Mouse (Mus musculus): ENCODE data around the gene Filip1.

Gene Filip1

DNA sequence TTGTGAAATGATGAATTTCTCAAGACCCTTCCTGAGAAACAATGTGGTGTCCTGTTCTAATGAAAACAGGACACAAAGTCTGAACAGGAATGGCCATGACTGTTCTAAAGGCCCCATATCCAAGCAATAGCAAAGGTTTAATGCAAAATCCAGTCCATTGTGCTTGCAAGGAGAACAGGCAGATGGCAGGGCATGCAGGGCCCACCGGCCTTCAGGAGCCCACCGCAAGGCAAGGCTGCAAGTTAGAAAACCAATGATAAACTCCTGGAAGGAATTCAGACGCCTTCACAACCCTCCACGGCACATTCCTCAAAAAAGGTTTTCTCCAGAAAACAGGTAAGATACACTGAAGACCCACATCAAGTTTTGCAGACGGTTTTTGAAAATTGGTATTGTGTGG is 99.7 kb downstream of the Filip1 start:
- TF ChIP-seq GATA4 (IDR thresholded peaks at IDR 0.05; ENCODE audit: insufficient replicate concordance, low read length): no peak

DNA sequence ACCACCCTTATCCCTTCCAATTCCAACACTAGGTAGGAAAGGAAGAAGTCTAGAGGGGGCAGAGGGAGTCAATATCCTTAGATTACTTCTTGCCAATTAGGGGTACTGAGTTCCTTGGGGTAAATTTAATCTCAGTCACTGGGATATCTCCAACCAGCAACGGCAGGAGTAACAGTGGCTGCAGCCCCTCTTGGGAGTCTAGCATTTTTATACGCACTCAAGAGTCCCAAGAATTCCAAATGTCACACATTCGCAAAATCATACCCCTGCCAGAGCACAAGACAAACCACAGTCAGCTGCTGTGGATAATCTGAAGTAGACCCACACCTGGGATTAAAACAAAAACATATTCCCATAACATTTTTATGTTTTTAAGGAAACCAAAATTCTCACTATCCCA is 102.5 kb downstream of the Filip1 start:
- TF ChIP-seq GATA4 (IDR thresholded peaks at IDR 0.05; ENCODE audit: insufficient replicate concordance, low read length): no peak

DNA sequence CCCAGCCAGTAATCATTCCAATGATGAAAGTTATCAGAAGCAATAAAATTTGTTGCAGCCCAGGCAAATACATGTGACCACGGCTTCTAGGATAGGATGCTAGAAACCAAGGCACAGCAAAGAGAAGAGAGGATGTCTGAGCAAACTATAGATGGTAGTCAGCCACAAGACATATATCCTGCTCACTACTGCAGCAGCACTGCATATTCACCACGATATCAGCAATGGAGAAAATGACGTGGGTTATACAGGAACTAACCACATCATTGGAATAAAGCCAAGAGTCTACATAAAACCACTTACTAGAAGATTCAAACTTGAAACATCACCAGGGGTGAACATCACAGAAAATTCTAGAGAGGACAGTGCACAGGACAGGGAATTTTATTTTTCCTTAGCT is 113.8 kb downstream of the Filip1 start:
- TF ChIP-seq GATA4 (IDR thresholded peaks at IDR 0.05; ENCODE audit: insufficient replicate concordance, low read length): no peak

DNA sequence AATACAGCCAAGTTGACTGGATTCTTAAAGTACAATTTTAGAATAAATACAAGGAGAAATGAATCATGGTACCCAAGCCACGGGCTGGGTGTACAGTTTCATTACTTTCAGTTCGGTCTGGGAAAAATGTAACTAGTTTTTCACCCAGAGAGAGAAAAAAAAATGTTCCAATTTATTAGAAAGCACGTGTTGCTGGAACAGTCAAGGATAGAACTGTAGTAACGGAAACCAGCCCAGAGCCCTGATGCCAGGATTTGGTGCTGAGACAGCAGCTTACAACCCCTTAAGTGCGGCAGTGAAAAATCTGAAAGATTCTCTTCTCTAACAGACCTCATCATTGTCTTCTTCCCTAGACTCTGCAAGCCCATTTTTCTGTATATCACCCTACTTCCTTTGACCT is 118.0 kb downstream of the Filip1 start:
- TF ChIP-seq GATA4 (IDR thresholded peaks at IDR 0.05; ENCODE audit: insufficient replicate concordance, low read length): no peak

- no peak for TF ChIP-seq GATA4 (IDR thresholded peaks at IDR 0.05; ENCODE audit: insufficient replicate concordance, low read length)
Measured at GRCm38 (mm10) chr9:79893841-79894612, 118.6 kb downstream of the Filip1 start.

DNA sequence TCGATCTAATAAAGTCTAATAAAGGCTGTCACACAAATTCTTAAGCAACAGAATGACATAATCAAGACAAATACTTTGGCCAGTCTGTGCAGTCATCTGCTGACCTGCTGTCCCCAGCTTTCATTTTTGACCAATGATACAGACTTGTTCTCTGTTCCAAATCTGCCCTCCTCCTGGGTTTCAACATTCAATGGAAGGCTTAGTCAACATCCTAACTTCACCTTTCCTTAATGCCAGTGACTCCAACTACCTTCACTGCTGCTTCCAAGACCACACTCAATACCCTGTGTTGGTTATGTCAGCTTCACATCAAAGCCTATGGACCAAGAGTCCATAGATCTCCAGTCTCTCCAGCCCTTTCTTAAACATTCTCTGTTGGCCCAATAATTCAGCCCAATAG is 120.5 kb downstream of the Filip1 start:
- no peak for TF ChIP-seq GATA4 (IDR thresholded peaks at IDR 0.05; ENCODE audit: insufficient replicate concordance, low read length)

- no peak for TF ChIP-seq GATA4 (IDR thresholded peaks at IDR 0.05; ENCODE audit: insufficient replicate concordance, low read length)
Measured at GRCm38 (mm10) chr9:79890488-79890887, 122.2 kb downstream of the Filip1 start.

GRCm38 (mm10) chr9:79889132-79889531 is 123.5 kb downstream of the Filip1 start:
- no peak for TF ChIP-seq GATA4 (IDR thresholded peaks at IDR 0.05; ENCODE audit: insufficient replicate concordance, low read length)

DNA sequence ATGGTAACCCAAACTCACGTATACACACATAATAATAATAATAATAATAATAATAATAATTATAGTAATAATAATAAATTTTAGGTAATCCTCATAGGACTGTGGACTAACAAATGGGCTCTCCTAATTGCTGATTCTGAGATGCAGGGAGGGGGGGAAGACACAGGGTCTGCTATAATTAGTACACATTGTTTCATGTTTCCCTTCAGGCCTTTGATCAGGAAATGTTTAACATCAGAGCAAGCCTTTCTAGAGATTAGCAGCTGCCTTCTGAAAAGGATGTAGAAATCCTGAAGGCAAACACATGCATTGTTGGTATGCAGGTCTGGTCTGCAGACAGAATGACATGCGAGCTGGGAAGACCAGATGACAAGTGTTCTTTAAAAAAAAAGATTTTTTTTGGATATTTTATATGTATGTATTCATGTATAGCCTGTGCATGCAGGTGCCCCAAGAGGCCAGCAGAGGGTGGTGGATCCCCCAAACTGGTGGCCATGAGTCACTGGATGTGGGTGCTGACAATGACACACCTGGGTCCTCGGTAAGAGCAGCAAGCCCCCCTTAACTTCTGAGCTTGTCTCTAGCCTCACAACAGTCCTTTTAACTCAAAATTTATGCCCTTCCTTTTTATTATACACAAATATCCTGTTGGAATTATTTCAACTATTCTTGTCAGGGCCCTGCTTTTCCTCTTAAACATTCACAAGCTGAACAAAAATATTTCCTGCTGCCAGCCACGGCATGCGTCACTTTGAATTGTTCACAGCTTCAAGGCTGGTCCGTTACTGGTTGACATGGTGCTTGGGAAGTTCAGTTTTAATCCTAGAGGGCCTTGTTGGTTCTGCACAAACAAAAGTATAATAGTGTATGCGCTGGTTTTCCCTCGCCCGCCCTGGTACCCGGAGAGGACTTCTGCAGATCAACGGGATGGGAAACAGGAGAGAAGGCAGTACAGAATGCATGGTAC is 127.1 kb downstream of the Filip1 start:
- TF ChIP-seq GATA4 (IDR thresholded peaks at IDR 0.05; ENCODE audit: insufficient replicate concordance, low read length): no peak

GRCm38 (mm10) chr9:79883139-79883538 is 129.5 kb downstream of the Filip1 start:
- no peak for TF ChIP-seq GATA4 (IDR thresholded peaks at IDR 0.05; ENCODE audit: insufficient replicate concordance, low read length)

DNA sequence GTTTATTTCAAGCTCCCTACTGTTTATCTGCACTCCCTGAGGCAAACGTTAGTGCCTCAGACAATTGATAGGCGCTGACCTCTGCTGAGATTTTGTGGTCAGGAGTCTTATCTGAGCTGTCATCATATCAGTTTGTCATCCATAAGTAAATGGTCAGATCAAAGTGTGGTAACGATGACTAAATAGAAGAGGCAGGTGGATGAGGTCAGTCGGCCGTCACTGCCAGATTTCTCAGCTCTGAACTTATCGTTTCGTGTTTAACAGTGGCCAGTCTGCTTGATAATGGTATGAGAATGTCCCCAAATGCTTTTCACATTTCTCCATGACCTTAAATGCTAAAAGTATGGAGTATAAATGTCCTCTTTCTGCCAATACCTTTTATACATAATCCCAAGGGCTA is 132.6 kb downstream of the Filip1 start:
- no peak for TF ChIP-seq GATA4 (IDR thresholded peaks at IDR 0.05; ENCODE audit: insufficient replicate concordance, low read length)

DNA sequence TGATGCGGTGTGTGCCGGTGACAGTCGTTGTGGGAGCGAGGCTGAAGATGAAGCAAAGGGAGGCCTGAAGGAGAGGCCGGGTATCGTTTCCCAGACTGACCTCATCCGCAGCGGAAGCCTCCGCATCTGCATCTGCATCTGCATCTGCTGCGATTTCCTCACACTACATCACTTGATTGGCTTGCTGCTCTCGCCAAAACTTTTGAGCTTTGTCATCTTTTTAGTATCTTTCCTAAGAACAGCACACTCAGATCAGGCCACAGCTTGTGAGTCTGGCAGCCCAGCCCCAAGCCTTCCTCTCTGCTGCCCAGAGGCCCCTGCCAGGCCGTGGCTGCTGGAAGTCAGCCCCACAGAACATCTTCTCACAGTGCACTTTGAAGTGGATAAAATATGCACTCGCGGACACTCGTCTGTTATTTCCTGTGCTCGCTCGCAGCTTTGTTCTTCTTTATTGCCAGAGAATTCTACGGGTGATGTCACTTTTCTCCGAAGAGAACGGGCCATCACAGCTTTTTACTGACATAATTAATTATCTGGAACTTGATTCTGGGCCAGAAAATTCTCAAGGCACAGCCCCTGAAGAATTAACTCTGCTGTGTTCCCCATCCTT is 137.0 kb downstream of the Filip1 start:
- TF ChIP-seq GATA4 (IDR thresholded peaks at IDR 0.05; ENCODE audit: insufficient replicate concordance, low read length): peak; percentile 68; the same call in 1 of the 2 replicates

DNA sequence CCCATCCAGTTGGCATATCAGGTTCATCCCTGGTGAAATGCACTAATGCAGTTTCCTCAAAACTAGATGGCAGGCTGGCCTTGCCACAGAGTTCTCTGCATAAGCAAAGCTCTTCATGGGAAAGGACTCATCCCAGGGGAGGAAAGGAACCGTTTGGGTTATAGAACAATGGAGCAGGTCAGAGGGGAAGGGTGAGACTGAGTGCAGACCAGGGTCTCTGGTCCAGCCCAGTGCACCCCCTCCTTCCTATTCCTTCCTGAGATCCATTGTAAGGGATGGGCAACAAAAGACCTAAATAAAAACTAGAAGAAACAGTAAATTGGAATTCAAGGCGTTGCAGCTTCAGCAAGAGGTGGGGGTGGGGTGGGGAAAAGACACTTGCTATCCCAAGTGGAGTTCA is 140.1 kb downstream of the Filip1 start:
- TF ChIP-seq GATA4 (IDR thresholded peaks at IDR 0.05; ENCODE audit: insufficient replicate concordance, low read length): no peak

DNA sequence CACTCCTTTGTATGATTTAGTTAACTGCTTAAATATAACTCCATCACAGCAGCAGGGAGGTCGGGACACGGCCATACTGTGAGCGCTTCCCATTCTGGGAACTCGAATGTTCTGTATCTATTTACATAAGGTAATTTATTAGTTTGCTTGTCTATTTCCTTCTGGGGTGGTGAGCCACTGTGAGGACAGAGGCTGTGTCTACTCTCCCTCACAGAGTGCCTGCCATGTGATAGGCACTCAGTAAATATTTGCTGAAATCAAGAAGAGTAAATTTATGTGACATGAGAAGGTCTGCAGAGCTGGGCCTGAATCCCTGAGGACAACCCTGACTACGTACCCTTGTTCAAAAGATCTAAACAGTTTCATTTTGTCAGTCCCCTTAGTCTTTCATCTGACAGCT is 143.1 kb downstream of the Filip1 start:
- no peak for TF ChIP-seq GATA4 (IDR thresholded peaks at IDR 0.05; ENCODE audit: insufficient replicate concordance, low read length)

DNA sequence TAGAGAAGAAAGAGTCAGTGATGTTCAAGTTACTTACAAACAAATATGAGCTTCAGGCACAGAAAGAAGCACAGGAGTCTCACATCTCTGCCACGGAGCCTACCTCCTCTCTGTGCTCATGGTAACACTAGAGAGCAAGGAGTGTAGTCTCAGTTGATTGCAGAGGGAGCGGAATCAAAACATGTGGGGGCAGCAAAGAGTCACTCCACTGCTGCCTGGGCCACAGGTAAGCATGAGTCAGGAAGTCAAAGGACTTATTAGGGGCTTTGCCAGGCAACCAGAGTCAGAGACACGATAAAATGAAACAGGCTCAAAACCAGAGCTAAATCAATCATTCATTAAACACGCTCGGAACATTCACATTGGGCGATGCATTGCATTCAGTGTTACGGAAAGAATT is 146.7 kb downstream of the Filip1 start:
- no peak for TF ChIP-seq GATA4 (IDR thresholded peaks at IDR 0.05; ENCODE audit: insufficient replicate concordance, low read length)

DNA sequence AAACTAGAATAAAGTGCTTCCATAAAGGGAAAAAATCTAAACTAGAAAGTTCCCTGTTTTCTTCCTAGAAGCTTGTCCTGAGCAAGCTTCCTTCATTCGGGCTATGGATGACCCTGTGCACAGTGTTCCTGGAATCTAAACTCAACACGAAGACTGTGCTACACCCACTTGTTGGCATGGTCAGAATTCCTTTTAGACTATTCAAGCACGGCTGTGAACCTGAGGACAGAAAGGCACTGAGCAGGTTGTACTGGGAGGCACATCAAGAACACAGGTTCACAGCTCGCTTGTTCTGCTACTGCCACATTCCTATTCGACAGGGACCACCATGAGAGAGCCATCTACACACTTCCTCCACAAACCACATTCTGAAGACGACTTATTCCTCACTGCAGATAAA is 150.1 kb downstream of the Filip1 start:
- TF ChIP-seq GATA4 (IDR thresholded peaks at IDR 0.05; ENCODE audit: insufficient replicate concordance, low read length): no peak
